Mouse (Mus musculus) gastrocnemius, postnatal 4 days (tissue): ENCODE data around the gene Hspa5. TPM values are rescaled to one million over a fixed set of nuclear protein-coding genes. Genes with fewer than 3 reads are reported as not detected.
"Not testable (repeated sequence)": the region's sequence is repeated elsewhere in the genome, so short reads cannot be mapped to it uniquely, and the experiment has no call there.

Source experiments
- DNase-seq, 2 experiments: peaks; one replicate each; pipeline ENCODE4 v3.0.0; 2021 to 2022; ENCODE audit warnings: low spot score in 2 of 2, mixed read lengths in 2 of 2
- total RNA-seq, 2 experiments: library from RNA; stranded (reverse); gene quantifications; 2 replicates each; pipeline ENCODE4 v1.2.3; 2021

Hspa5 gene
- total RNA-seq, 2 experiments from 2014 or later = 303 to 318 TPM

DNA sequence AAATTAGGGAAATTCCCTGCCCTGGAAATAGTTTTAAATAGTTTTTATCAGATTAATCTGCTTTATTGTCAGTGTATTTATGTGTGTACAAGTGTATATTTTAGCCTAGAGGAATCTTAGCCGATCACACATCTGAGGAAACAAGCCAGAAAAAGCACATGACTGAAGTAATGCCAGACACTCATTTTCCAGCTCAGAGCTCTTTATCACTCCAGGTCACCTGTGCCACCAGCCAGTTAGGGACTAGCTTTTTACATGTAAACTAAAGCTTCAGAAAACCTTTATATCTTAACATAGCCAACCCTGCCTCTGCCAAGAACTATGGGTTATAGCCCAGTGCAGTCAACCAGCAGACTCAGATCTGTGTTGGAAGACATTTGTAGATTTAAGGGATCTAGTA, 33.0 kb downstream of the Hspa5 start:
- DNase-seq = no peak

DNA sequence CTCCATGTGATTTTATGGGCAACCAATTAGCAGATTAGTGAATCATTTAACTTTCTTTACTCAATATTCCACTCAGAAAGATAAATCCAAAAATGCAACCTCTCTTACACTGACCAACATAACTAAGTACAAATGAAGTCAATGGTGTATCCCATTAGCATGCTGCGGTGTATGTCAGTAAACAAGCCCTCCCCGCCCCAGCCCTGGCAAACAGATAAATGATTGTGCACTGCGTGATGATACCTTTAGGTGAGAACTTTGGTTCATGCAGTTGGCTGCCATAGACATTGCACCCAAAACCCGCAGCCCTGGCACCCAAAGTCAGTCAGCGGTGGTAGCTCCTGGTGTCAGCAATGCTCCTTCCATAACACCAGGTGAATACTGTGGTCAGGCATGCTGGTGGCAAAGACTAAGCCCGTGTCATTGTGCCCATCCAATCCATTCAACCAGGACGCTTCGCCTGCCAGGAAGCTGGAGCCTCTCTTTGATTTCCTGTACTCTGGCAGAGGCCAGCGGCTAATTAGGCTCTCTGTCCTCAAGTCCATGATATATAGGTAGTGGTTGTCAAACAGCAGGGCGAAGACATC, 33.7 kb downstream of the Hspa5 start:
- no peak for DNase-seq

DNA sequence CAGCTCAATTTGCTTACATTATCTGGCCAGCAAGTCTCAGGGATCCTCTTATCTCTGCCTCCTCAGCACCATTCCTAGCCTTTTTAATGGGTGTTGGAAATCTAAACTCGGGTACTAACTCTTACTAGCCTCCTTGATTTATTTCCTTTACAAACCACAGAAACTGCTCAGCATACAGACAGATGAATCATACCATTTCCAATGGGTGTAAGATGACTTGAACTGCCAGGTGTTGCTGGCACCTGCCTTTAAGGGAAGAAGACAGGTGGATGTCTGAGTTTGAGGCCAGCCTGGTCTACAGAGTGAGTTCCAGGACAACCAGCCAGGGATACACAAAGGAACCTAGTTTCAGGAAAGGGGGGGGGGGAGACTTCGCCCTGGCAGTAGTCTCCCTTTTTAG, 36.3 kb downstream of the Hspa5 start:
- no peak for DNase-seq

DNA sequence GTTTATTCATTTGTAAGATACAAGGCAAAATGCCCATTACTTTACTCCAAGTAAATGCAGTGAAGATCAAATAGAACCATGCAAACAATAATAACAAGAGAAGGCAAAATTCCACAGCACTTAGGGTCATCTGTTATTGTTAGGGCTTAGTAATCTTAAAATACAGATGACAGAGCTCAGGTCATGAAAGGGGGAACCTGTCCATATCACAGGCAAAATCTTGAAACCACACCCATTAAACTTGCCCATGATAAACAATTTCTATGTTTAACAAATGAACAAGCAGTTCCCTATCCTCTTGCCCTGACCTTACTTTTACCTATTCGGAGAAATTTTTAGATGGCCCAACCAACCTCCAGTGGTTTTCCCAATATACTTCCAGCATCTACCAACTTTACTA, 37.8 kb downstream of the Hspa5 start:
- no peak for DNase-seq

DNA sequence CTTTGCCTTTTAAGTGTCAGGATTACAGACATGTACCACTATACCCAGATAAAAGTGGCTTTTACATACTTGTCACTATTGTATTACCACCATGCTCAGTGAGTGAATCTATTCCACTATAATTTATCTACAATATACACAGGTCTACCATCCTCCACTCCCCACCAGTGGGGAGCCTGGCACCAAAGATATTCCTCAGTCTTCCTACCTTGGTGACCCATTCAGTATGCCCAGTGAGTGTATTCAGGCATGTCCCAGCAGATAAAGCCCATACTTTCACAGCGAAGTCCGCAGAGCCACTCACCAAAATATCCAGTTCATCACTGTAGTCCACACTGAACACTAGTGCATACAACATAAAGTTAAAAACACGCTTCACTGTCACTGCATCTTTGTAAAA, 39.0 kb downstream of the Hspa5 start:
- DNase-seq = no peak

DNA sequence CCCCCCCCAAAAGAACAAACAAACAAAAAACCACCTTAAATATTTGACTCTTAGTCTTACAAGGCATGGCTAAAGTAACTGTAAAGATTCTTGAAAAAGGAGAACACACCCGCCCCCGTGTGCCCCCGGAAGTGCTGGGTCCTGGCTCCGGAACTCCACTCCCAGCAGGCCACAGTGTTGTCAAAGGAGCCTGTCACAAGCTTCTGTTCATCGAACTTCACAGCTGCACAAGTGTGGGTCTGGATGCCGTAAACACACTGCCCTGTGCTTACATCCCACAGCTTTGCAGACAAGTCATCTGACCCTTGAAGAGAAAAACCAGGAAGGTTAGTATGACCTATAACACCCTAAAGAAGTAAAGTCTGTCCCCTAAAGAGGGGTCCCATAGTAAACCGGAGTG, 40.9 kb downstream of the Hspa5 start:
- DNase-seq = no peak

DNA sequence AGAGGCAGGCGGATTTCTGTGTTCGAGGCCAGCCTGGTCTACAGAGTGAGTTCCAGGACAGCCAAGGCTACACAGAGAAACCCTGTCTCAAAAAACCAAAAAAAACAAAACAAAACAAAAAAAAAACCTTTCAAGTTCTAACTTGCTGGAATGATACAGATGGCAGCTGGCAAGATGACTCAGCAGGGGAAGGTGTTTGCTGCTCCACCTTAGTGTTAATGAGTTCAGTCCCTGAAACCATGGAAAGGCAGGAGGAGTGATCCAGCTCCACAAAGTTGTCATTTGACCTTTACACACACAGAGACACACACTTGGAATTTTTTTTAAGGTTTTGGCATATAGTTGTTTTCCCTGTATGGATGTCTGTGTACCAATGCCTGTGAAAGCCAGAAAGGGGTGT, 44.1 kb downstream of the Hspa5 start:
- not testable (repeated sequence) for DNase-seq

DNA sequence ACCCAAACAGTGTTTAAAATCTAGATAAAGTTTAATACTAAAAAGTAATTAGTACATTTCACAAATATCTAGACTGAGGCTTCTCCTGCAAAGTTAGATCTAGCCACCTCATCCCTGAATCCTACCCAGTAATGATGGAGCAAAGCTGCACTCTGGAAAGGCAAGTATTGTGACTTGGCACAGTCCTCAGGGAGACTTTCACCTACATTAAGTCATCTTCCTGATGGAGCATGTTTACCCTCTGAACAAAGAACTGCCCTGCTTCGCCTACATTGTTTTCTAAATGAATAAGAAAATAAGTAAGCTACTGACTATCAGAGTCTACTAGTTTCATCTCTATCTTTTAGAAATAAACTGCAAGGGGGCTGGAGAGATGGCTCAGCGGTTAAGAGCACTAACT, 46.7 kb downstream of the Hspa5 start:
- no peak for DNase-seq

DNA sequence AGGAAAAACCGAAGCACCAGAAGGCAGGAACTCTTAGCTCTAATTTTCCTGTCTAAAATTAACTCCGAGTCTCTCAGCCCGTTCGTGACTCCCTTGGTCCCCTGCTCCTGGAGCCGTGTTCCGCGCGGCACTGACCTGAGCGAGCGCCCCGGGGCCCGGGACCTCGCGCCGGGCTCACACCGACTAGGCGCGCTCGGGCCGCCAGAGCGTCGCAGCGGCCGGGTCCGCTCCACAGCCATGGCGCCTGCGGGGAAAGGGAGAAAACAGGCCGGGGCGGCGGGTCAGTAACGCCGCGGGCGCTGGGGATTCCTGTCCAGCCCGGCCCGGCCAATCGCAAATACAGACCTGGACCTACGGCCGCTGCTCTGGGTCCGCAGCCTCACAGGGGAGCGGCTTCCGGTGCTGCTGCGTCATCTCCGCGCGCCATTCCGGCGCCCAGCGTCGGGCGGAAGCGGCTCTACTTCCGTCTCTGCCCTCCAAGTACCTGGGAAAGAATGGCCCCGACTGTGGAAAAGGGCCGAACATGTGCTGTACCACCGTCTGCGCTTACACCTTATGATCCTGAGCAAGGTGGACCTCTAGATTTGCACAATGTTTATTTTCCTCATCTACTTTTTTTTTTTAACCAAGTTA, 54.2 kb downstream of the Hspa5 start, which contains the start of gene Fbxw2:
Gene Fbxw2, minus strand, starts transcription at position 485 of the 633 bp plus-strand sequence.
- peak; percentile 84 to 94 for DNase-seq

DNA sequence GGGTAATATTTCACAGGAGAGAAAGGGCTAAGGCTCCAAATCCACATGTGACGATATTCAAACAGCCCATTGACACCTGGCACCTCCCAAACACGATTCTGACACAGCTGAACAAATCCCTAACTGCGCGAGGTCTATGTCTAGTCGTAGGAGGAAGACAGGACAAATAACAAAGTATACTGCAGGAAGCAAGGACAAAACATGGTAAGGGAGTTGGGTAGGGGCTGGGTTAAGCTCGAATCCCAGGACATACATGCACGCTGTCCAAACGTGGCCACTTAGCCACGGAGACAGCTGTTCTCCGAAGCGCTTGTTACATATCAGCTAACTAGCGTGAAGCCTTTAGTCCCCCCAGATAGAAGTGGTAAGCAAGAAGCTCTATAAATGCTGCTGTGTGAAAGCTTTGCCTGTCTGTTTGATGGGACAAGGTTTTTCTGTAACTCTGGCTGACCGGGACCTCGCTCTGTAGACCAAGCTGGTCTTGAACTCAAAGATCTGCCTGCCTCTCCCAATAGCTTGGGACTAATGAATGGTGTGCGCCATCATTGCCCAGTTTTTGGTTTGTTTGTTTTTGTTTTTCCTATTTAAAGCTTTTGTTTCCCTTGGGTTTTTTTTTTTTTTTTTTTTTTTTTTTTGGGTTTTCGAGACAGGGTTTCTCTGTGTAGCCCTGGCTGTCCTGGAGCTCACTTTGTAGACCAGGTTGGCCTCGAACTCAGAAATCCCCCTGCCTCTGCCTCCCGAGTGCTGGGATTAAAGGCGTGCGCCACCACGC, 54.9 kb downstream of the Hspa5 start:
- no peak for DNase-seq

Other genes starting within 250 kb of the Hspa5 start
- gene Gapvd1, start 16.7 kb upstream of the Hspa5 start, total RNA-seq = 10 to 100 TPM; 51.0 to 54.4 TPM
- gene Rabepk, start 27.9 kb downstream of the Hspa5 start, total RNA-seq = 10 to 100 TPM; 10.3 to 10.4 TPM
- 10 to 100 TPM; 59.6 to 60.1 TPM for gene Fbxw2, start 54.3 kb downstream of the Hspa5 start, total RNA-seq
- gene Gm34653, start 61.0 kb downstream of the Hspa5 start, total RNA-seq = under 1 TPM in 1 of 2 experiments, not detected in 1; 0.17 TPM
- gene Cutal, start 102.4 kb downstream of the Hspa5 start, total RNA-seq = under 1 TPM; 0.18 to 0.34 TPM
- 10 to 100 TPM; 25.4 to 25.7 TPM for gene Psmd5, start 103.0 kb downstream of the Hspa5 start, total RNA-seq
- gene Phf19, start 142.1 kb downstream of the Hspa5 start, total RNA-seq = 10 to 100 TPM in 1 of 2 experiments, 1 to 10 TPM in 1; 9.3 to 11.6 TPM
- gene Traf1, start 189.8 kb downstream of the Hspa5 start, total RNA-seq = 1 to 10 TPM; 1.7 to 3.5 TPM